Mouse (Mus musculus) hindbrain, embryonic 15.5 days (tissue): ENCODE measurements around the gene Pigu. TPM values are rescaled to one million over a fixed set of nuclear protein-coding genes. Genes with fewer than 3 reads are reported as not detected.
A peak's percentile ranks its signal among the peaks of the same experiment; 100 is the strongest.

Experiments
- ATAC-seq: fragments of 200-750 bp; cut with Nextera tagmentation; 2 replicates; pipeline ENCODE4 v1.8.0; 2017; ENCODE audit warnings: low read depth, moderate number of reproducible peaks, moderate TSS enrichment; ENCODE audit not compliant: low FRiP score
- H3K27ac ChIP-seq: fragments of 300-500 bp; sonication (generic); replicated peaks from 2 replicates; pipeline ENCODE4 v1.5.1; 2015; ENCODE audit warnings: mild to moderate bottlenecking, inconsistent platforms
- H3K27me3 ChIP-seq: fragments of 300-500 bp; sonication (generic); 2 replicates; pipeline ENCODE4 v1.6.1; 2015; ENCODE audit warnings: control low read depth, inconsistent platforms
- H3K36me3 ChIP-seq: fragments of 300-500 bp; sonication (generic); 2 replicates; pipeline ENCODE4 v1.6.1; 2015; ENCODE audit warnings: control low read depth, inconsistent platforms
- H3K4me1 ChIP-seq: fragments of 300-500 bp; sonication (generic); replicated peaks from 2 replicates; pipeline ENCODE4 v1.6.1; 2015; ENCODE audit warnings: control low read depth, inconsistent platforms
- H3K4me2 ChIP-seq: fragments of 300-500 bp; sonication (generic); 2 replicates; pipeline ENCODE4 v1.6.1; 2015; ENCODE audit warnings: moderate library complexity, mild to moderate bottlenecking, inconsistent platforms
- H3K4me3 ChIP-seq: fragments of 300-500 bp; sonication (generic); 2 replicates; pipeline ENCODE4 v1.5.1; 2015; ENCODE audit warnings: mild to moderate bottlenecking, inconsistent platforms
- H3K9ac ChIP-seq: fragments of 300-500 bp; sonication (generic); 2 replicates; pipeline ENCODE4 v1.6.1; 2015; ENCODE audit warnings: inconsistent platforms
- H3K9me3 ChIP-seq: fragments of 300-500 bp; sonication (generic); 2 replicates; pipeline ENCODE4 v1.6.1; 2016; ENCODE audit warnings: control low read depth, inconsistent platforms
- WGBS: fragments of 180-500 bp; shearing (Covaris S2); methylation state at CpG from one replicate; pipeline ENCODE4 v1.1.7; 2015; 5-methylcytosine and 5-hydroxymethylcytosine counted together
- polyA plus RNA-seq: library from polyadenylated mRNA; unstranded; fragments of >200 nt; fragmentation: Nextera tagmentation; extraction: Ambion mirVana; gene quantifications from 2 replicates; pipeline ENCODE4 v1.2.1, GENCODE M21; 2015

The Pigu gene
- polyA plus RNA-seq, 1 experiment from 2014 or later, result 62.6 TPM

GRCm38 (mm10) chr2:155280116-155280515, 77.1 kb downstream of the Pigu start:
- H3K4me3 ChIP-seq, result no peak overlapping the region
- no peak overlapping the region for H3K4me2 ChIP-seq
- H3K36me3 ChIP-seq, result peaks cover 16% of the 10 kb centered on the region
- no peak overlapping the region for H3K27ac ChIP-seq
- H3K9ac ChIP-seq, result no peak overlapping the region
- H3K27me3 ChIP-seq, result no peaks in the 10 kb centered on the region
- H3K9me3 ChIP-seq, result no peaks in the 10 kb centered on the region
- 80% methylated on average over 2 of the region's 2 CpGs for whole genome bisulfite sequencing
- no peak for ATAC-seq
- H3K4me1 ChIP-seq, result peaks cover 15% of the 10 kb centered on the region

DNA sequence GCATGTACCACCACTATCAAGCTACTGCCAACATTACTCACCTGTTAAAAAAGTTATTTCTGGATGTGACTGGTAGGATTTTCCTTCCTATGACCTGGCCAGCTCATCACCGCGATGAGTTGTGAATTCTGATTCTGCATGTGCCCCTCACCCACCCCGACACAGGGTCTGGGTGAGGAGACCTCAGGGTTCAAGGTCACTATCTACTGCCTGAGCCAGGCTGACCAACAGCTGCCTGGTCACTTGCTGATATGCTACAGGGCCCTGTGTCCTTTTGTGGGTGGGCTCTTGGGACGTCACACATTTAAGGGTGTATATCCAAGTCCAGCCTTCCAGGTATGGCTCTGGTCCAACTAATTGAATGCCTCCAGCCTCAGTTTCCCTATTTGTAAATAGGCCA, 78.1 kb downstream of the Pigu start:
- WGBS, result 89% methylated on average over 4 of the region's 4 CpGs
- H3K27ac ChIP-seq, result no peak overlapping the region

DNA sequence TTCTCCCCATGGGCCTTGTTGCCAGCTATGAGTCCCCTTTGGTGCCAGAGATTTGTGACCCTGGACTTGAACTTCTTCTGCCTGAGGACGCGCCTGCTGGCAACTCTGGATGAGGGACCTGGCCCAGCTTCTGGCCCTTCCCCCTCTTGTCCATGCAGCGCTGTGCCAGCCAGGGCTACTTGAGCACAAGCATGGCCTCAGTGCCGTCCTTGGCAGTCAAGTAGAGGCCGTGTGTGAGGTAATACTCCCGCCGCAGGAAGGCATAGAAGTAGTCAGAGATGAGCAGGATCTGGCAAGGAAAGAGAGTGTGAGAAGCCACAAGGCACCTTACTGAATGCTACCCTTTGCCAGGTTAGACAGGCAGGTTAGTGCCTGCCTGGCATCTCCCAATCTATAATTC, 78.9 kb downstream of the Pigu start:
- H3K4me2 ChIP-seq, result 0 out of 2 replicates have a peak overlapping the region, but pooled peaks have one; percentile 80
- no peaks in the 10 kb centered on the region for H3K27me3 ChIP-seq
- 89% methylated on average over 7 of the region's 7 CpGs for WGBS
- H3K36me3 ChIP-seq, result peaks cover 7% of the 10 kb centered on the region; the same call in 1 of the 2 replicates
- no peaks in the 10 kb centered on the region for H3K9me3 ChIP-seq
- H3K4me3 ChIP-seq, result no peak overlapping the region
- no peak overlapping the region for H3K27ac ChIP-seq
- ATAC-seq, result no peak
- peaks cover 15% of the 10 kb centered on the region for H3K4me1 ChIP-seq
- no peak overlapping the region for H3K9ac ChIP-seq

More for the DNA sequence above, 78.1 kb downstream of the Pigu start:
- no peak overlapping the region for H3K4me2 ChIP-seq
- peaks cover 15% of the 10 kb centered on the region for H3K4me1 ChIP-seq
- no peaks in the 10 kb centered on the region for H3K9me3 ChIP-seq
- ATAC-seq, result no peak
- H3K27me3 ChIP-seq, result no peaks in the 10 kb centered on the region
- no peak overlapping the region for H3K4me3 ChIP-seq
- H3K36me3 ChIP-seq, result peaks cover 9% of the 10 kb centered on the region; the same call in 1 of the 2 replicates
- no peak overlapping the region for H3K9ac ChIP-seq

DNA sequence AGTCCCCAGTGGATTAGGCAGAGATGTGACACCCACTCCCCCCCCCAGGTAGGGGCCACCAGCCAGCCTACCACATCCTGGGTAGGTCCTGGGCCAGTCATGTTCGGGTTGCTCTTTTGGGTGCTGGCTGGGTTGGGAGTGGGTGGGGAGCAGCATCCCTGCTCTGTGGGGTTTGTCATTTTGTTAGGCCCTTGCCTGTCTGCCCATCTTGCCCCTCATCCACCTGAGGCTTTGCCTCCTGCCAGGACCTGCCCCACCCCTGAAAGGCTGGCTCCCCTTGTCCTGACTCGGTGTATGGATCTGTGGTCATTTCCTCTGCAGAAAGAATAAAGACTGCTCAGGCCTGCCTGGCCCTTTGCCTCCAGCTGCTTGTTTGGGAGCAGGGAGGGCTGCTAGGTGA, 79.5 kb downstream of the Pigu start:
- no peak overlapping the region for H3K27ac ChIP-seq
- H3K4me2 ChIP-seq, result peak overlapping the region; percentile 80
- ATAC-seq, result no peak
- H3K4me1 ChIP-seq, result peaks cover 15% of the 10 kb centered on the region
- H3K36me3 ChIP-seq, result peaks cover 7% of the 10 kb centered on the region; the same call in 1 of the 2 replicates
- H3K9ac ChIP-seq, result peak overlapping the region; percentile 88; the same call in 1 of the 2 replicates
- no peaks in the 10 kb centered on the region for H3K9me3 ChIP-seq
- no peaks in the 10 kb centered on the region for H3K27me3 ChIP-seq
- peak overlapping the region; percentile 85 for H3K4me3 ChIP-seq
- 86% methylated on average over 2 of the region's 2 CpGs for WGBS

GRCm38 (mm10) chr2:155276621-155277175, 80.5 kb downstream of the Pigu start:
- H3K4me3 ChIP-seq, result peak overlapping the region; percentile 85
- H3K9ac ChIP-seq, result peak overlapping the region; percentile 88
- peaks cover 7% of the 10 kb centered on the region; the same call in 1 of the 2 replicates for H3K36me3 ChIP-seq
- H3K27ac ChIP-seq, result peak overlapping the region; percentile 92
- ATAC-seq, result peak; percentile 68
- peak overlapping the region; percentile 80 for H3K4me2 ChIP-seq
- under 1% methylated on average over 44 of the region's 49 CpGs for WGBS
- no peaks in the 10 kb centered on the region for H3K27me3 ChIP-seq
- H3K9me3 ChIP-seq, result no peaks in the 10 kb centered on the region
- H3K4me1 ChIP-seq, result peaks cover 15% of the 10 kb centered on the region

- H3K4me1 ChIP-seq, result peaks cover 15% of the 10 kb centered on the region
- H3K9me3 ChIP-seq, result no peaks in the 10 kb centered on the region
- H3K9ac ChIP-seq, result peak within 1 kb of the TSS; percentile 88
- peak within 1 kb of the TSS; percentile 92 for H3K27ac ChIP-seq
- peaks cover 7% of the 10 kb centered on the region; the same call in 1 of the 2 replicates for H3K36me3 ChIP-seq
- peak within 1 kb of the TSS; percentile 80 for H3K4me2 ChIP-seq
- H3K27me3 ChIP-seq, result no peaks in the 10 kb centered on the region
- WGBS, result under 1% methylated on average over 47 of the region's 47 CpGs
- ATAC-seq, result peak; percentile 94
- H3K4me3 ChIP-seq, result peak within 1 kb of the TSS; percentile 85
Measured at GRCm38 (mm10) chr2:155276195-155276594, 81.0 kb downstream of the Pigu start, which contains the start of gene Map1lc3a. Gene Map1lc3a, plus strand, starts transcription at chr2:155276297.

- H3K27me3 ChIP-seq, result no peaks in the 10 kb centered on the region
- H3K36me3 ChIP-seq, result peaks cover 7% of the 10 kb centered on the region; the same call in 1 of the 2 replicates
- 90% methylated on average over 8 of the region's 8 CpGs for WGBS
- H3K9me3 ChIP-seq, result no peaks in the 10 kb centered on the region
- no peak for ATAC-seq
- H3K4me1 ChIP-seq, result peaks cover 15% of the 10 kb centered on the region
- H3K27ac ChIP-seq, result no peak overlapping the region
- H3K4me2 ChIP-seq, result no peak overlapping the region
- H3K9ac ChIP-seq, result no peak overlapping the region
- no peak overlapping the region for H3K4me3 ChIP-seq
Measured at GRCm38 (mm10) chr2:155273603-155274002, 83.6 kb downstream of the Pigu start.

DNA sequence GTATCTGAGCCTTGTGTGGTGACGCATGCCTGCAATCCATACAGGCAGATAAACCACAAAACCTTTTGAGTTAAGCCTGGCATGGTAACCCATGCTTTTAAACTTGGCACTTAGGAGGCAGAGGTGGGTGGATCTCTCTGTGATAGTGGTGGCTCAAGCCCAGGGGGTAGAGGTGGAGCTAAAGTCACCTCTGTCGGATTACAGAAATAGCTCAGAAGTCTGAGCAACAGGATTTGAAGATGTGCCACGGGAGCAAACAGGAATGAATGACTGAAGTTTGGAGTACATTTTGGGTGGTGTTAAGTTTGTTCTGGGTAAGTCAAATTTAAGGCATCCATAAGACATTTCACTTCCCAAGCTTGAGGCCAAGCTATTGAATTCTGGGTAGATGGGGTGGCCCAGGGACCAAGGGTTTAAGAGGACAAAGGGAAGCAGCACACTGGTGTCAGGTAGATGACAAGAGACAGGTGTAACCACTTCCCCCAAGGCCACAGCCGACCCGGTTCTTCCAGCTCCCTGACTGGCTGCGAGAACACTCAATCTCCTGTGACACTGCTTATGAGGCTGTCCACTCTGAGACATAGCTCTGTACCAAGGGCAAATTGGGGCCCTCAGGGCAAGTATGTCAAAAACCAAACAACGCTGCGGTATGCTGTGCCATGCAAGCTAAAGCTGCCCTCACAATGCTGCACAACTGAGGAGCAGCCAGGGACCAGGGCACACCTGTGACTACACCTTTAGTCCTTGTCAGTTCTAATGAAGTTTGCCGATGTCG, 84.6 kb downstream of the Pigu start:
- Histone ChIP-seq H3K27ac (no peak overlapping the region), H3K4me1 (peaks cover 11% of the 10 kb centered on the region), H3K4me2 (no peak overlapping the region), H3K9me3 (no peaks in the 10 kb centered on the region), H3K27me3 (no peaks in the 10 kb centered on the region), H3K9ac (no peak overlapping the region), H3K4me3 (no peak overlapping the region), H3K36me3 (no peaks in the 10 kb centered on the region)
- no peak for ATAC-seq
- WGBS, result 79% methylated on average over 10 of the region's 10 CpGs

DNA sequence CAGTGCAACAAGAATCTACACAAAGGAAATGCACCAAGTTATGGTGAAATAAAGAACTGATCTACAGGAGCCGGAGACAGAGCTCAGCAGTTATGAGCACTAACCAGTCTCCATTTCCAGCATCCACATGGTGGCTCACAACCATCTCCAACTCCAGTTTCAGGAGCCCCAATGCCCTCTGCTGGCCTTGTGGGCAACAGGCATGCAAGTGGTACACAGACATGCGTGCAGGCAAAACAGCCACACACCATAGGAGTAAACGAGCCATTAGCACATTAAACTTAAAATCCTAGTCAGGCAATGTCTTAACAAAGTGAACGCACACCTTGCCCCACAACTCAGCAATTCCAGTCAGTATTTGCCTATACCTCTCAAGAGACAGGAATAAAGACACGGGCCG, 85.3 kb downstream of the Pigu start:
- no peak overlapping the region for H3K27ac ChIP-seq
- peaks cover 5% of the 10 kb centered on the region for H3K4me1 ChIP-seq
- ATAC-seq, result no peak
- no peak overlapping the region for H3K9ac ChIP-seq
- no peak overlapping the region for H3K4me2 ChIP-seq
- no peak overlapping the region for H3K4me3 ChIP-seq
- WGBS, result 87% methylated on average over 6 of the region's 6 CpGs
- no peaks in the 10 kb centered on the region for H3K27me3 ChIP-seq
- no peaks in the 10 kb centered on the region for H3K9me3 ChIP-seq
- no peaks in the 10 kb centered on the region for H3K36me3 ChIP-seq

DNA sequence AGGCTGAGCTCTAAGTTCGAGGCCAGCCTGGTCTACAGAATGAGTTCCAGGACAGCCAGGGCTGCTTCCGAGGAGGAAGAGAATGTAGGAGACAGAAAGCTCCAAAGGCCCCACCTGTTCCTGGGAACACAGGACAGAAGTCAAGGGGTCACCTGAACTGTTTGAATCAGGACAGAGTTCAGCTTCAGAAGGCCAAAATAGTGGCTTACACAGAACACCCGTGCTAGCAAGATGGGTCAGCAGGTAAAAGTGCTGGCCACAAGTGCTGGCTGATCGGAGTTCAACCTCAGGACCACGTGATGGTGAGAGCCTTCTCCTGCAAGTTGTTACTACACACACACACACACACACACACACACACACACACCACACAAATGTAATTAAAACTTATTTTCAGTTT, 90.3 kb downstream of the Pigu start:
- Histone ChIP-seq H3K27ac (no peak overlapping the region), H3K4me2 (no peak overlapping the region), H3K36me3 (no peaks in the 10 kb centered on the region), H3K4me3 (no peak overlapping the region), H3K9ac (no peak overlapping the region), H3K4me1 (no peaks in the 10 kb centered on the region), H3K27me3 (no peaks in the 10 kb centered on the region), H3K9me3 (no peaks in the 10 kb centered on the region)
- ATAC-seq, result no peak
- 88% methylated on average over 5 of the region's 5 CpGs for WGBS

GRCm38 (mm10) chr2:155265526-155265925, 91.7 kb downstream of the Pigu start:
- 91% methylated on average over 6 of the region's 6 CpGs for WGBS
- Histone ChIP-seq H3K27me3 (no peaks in the 10 kb centered on the region), H3K4me3 (no peak overlapping the region), H3K4me2 (no peak overlapping the region), H3K27ac (no peak overlapping the region), H3K36me3 (no peaks in the 10 kb centered on the region), H3K9me3 (no peaks in the 10 kb centered on the region), H3K9ac (no peak overlapping the region), H3K4me1 (no peaks in the 10 kb centered on the region)
- ATAC-seq, result no peak

DNA sequence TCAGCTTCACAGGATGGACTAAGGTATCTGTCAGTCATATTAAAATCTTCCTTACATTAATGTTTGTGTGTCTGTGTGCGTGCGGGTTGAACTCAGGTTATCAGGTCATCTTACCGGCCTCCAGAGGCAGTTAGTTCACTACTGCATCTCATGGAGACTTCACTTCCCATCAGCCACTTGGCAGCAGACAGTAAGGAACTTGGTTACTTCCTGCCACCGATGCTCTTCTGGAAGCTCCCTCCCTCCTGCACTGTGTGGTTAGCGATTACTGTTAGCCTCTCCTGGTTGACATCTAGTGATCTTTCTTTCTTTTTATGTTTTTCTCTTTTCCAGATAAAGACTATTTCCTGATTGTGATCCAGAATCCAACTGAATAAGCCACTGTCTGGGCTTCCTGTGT, 107.6 kb downstream of the Pigu start:
- 96% methylated on average over 5 of the region's 5 CpGs for WGBS

More for the DNA sequence above, 107.6 kb downstream of the Pigu start:
- H3K4me3 ChIP-seq, result no peak overlapping the region
- no peak overlapping the region for H3K27ac ChIP-seq
- H3K4me1 ChIP-seq, result no peaks in the 10 kb centered on the region
- peaks cover 72% of the 10 kb centered on the region for H3K36me3 ChIP-seq
- no peak for ATAC-seq
- no peaks in the 10 kb centered on the region for H3K27me3 ChIP-seq
- H3K9me3 ChIP-seq, result no peaks in the 10 kb centered on the region
- H3K4me2 ChIP-seq, result no peak overlapping the region
- H3K9ac ChIP-seq, result no peak overlapping the region
